Mouse (Mus musculus) WW6 (cell line): ENCODE measurements around the gene Tmem143.
"Not testable (repeated sequence)": the region's sequence is repeated elsewhere in the genome, so short reads cannot be mapped to it uniquely, and the experiment has no call there.

Experiments
- DNase-seq: peaks from one replicate; pipeline ENCODE4 v3.0.0-alpha.2; 2013; ENCODE audit warnings: low read depth, low spot score

Gene Tmem143

GRCm38 (mm10) chr7:45921950-45922600 lies 25.3 kb downstream of the Tmem143 start:
- DNase-seq, result no peak

- DNase-seq, result peak; percentile 85
Observed at GRCm38 (mm10) chr7:45922928-45923761, 26.4 kb downstream of the Tmem143 start.

GRCm38 (mm10) chr7:45923762-45924428 lies 27.2 kb downstream of the Tmem143 start, which contains the start of gene Ccdc114:
TSS of gene Ccdc114 (plus strand) at chr7:45924072.
- DNase-seq, result no peak

GRCm38 (mm10) chr7:45924429-45924816 lies 27.7 kb downstream of the Tmem143 start:
- no peak for DNase-seq

GRCm38 (mm10) chr7:45928626-45929295 lies 32.0 kb downstream of the Tmem143 start:
- no peak for DNase-seq

GRCm38 (mm10) chr7:45929688-45930087 lies 32.9 kb downstream of the Tmem143 start:
- no peak for DNase-seq

- not testable (repeated sequence) for DNase-seq
Observed at GRCm38 (mm10) chr7:45933766-45934165, 37.0 kb downstream of the Tmem143 start.

- no peak for DNase-seq
Observed at GRCm38 (mm10) chr7:45935114-45935513, 38.4 kb downstream of the Tmem143 start.

- DNase-seq, result no peak
Observed at GRCm38 (mm10) chr7:45939836-45940235, 43.1 kb downstream of the Tmem143 start.

GRCm38 (mm10) chr7:45941986-45942385 lies 45.2 kb downstream of the Tmem143 start:
- DNase-seq, result no peak

- DNase-seq, result not testable (repeated sequence)
Observed at GRCm38 (mm10) chr7:45943280-45943679, 46.5 kb downstream of the Tmem143 start.

- no peak for DNase-seq
Observed at GRCm38 (mm10) chr7:45949061-45949460, 52.3 kb downstream of the Tmem143 start.

GRCm38 (mm10) chr7:45956611-45957010 lies 59.9 kb downstream of the Tmem143 start:
- DNase-seq, result no peak
